9 mouse cellular contexts compared by ENCODE assay signal in genomic region chr4:149701426-149702209, GRCm38 (mm10). TPM values are rescaled to one million over a fixed set of nuclear protein-coding genes. Genes with fewer than 3 reads are reported as not detected.
DNase-seq lines count a peak whose midpoint lies in the region; ATAC-seq lines count a peak whose summit lies in the region.
"Had no signal": no experiment of that assay in that cellular context is flagged by ENCODE, and none has a peak within 500 bp of the region (broad histone marks: within the 10 kb centered on the region; RNA-seq: fewer than 3 reads in every experiment).

No protein-coding gene starts in this region.

- peak overlapping the region; percentile 16 for H3K4me2 ChIP-seq in heart, embryonic 15.5 days

- no peaks in the 10 kb centered on the region for H3K9me3 ChIP-seq in heart, embryonic 15.5 days (replicated peaks)
- H3K9me3 ChIP-seq: G1E had no signal

- no peak overlapping the region for H3K9ac ChIP-seq in heart, embryonic 15.5 days

- no peak for ATAC-seq in heart, embryonic 15.5 days (replicated peaks; ENCODE audit: insufficient number of reproducible peaks, insufficient read depth, low FRiP score, low read depth)

- H3K27me3 ChIP-seq in heart, embryonic 15.5 days = 0 out of 2 replicates have a peak, but pooled peaks cover 3% of the 10 kb centered on the region

- peaks cover 21% of the 10 kb centered on the region for H3K4me1 ChIP-seq in heart, embryonic 15.5 days (replicated peaks)

- 68% methylated on average over 18 of the region's 18 CpGs for WGBS in heart, embryonic 15.5 days

- no peaks in the 10 kb centered on the region for H3K36me3 ChIP-seq in heart, embryonic 15.5 days
- H3K36me3 ChIP-seq: G1E had no signal

- H3K4me3 ChIP-seq in heart, embryonic 15.5 days = no peak overlapping the region

- no peak overlapping the region for H3K27ac ChIP-seq in heart, embryonic 15.5 days

- no peak for DNase-seq in heart, postnatal 25 days (ENCODE audit: low spot score)
- DNase-seq in MEL-GATA-1-ER (ENCODE audit: extremely low read depth, low read depth) = peak; percentile 60
- DNase-seq in heart, postnatal 10 days = peak; percentile 51 to 56
- peak; percentile 65 for DNase-seq in lung, postnatal 25 days (ENCODE audit: low spot score)
- DNase-seq in thymus, postnatal 14 days = peak; percentile 85
- DNase-seq in adrenal gland, postnatal 4 days (ENCODE audit: low spot score in 2 of 2) = no peak
- no peak for DNase-seq in right cerebral cortex, adult 2 months (ENCODE audit: low spot score in 2 of 2)

- intact Hi-C loops in heart, postnatal 25 days (cut with DNase I) = no loop called here
- intact Hi-C loops in heart, postnatal 10 days (cut with DNase I) = no loop called here

RNA-seq across cellular contexts. Expression of gene Pik3cd, which starts 0.8 kb away (rescaled TPM):
- polyA plus RNA-seq in heart, embryonic 15.5 days (2015; fragmentation: Nextera tagmentation; extraction: Ambion mirVana) = 3.1 and 8.4 TPM in 2 replicates
- total RNA-seq in heart, postnatal 25 days (2021) = 1 to 10 TPM; 4.0 to 4.3 TPM
- 1 to 10 TPM; 4.1 to 4.6 TPM for total RNA-seq in heart, postnatal 10 days (2021)
- total RNA-seq in adrenal gland, postnatal 4 days (2021) = 1 to 10 TPM; 6.8 to 8.0 TPM

RNA-seq across cellular contexts. Expression of gene Tmem201, which starts 36.2 kb away (rescaled TPM):
- 42.5 and 46.6 TPM in 2 replicates for polyA plus RNA-seq in heart, embryonic 15.5 days (2015; fragmentation: Nextera tagmentation; extraction: Ambion mirVana)
- 10 to 100 TPM; 82.3 to 89.7 TPM for total RNA-seq in heart, postnatal 25 days (2021)
- total RNA-seq in heart, postnatal 10 days (2021) = 10 to 100 TPM; 82.8 to 88.9 TPM
- 10 to 100 TPM; 41.2 to 48.6 TPM for total RNA-seq in adrenal gland, postnatal 4 days (2021)

Comparison
In these comparisons a context has a peak if more than half of its experiments do, and no peak if none do; other contexts are left out.
1. DNase-seq: peak in MEL-GATA-1-ER (single experiment), heart, postnatal 10 days (2 of 2), lung, postnatal 25 days (single experiment) and thymus, postnatal 14 days (single experiment); none in heart, postnatal 25 days (single experiment), adrenal gland, postnatal 4 days (0 of 2) and right cerebral cortex, adult 2 months (0 of 2).